Mouse (Mus musculus) liver, embryonic 14.5 days (tissue): ENCODE results near the gene Cldn2.

Experiments
- CTCF ChIP-seq: IDR thresholded peaks from 2 replicates; pipeline ENCODE4 v1.5.1; 2016; ENCODE audit warnings: antibody characterized with exemption, low read depth, control low read depth
- EP300 ChIP-seq: IDR thresholded peaks from 2 replicates; pipeline ENCODE4 v1.6.1; 2016; ENCODE audit warnings: antibody characterized with exemption, low read depth

- TF ChIP-seq CTCF (no peak), EP300 (no peak)
Observed at GRCm38 (mm10) chrX:139803028-139803427, 2.4 kb downstream of the Cldn2 start.
